Mouse (Mus musculus): ENCODE measurements at regions not wholly inside any gene's neighbourhood (a gene's known extent, or its start where the extent isn't known, plus 50 kb on each side); places are given as distances from the start of the nearest gene placed in this dataset.

GRCm38 (mm10) chr13:90738513-90738912 is 166.6 kb downstream of the Atp6ap1l start:
- no peak for DNase-seq (ENCODE audit: low spot score)

DNA sequence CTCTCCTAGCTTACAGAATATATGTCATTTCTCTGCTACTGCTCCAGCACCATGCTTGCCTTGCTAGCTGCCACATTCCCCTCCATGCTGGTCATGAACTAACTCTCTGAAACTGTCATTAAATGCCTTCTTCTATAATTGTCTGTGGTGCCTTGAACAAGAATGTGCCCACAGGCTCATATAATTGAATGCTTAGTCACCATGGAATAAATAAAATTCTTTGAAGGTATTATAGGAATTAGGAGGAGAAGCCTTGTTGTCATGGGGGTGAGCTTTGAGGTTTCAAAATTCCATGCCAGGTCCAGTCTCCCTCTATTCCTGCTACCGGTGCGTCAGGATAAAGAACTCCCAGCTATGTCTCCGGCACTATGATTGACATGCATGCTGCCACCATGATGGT is 171.9 kb downstream of the Atp6ap1l start:
- no peak for DNase-seq (ENCODE audit: low spot score)

DNA sequence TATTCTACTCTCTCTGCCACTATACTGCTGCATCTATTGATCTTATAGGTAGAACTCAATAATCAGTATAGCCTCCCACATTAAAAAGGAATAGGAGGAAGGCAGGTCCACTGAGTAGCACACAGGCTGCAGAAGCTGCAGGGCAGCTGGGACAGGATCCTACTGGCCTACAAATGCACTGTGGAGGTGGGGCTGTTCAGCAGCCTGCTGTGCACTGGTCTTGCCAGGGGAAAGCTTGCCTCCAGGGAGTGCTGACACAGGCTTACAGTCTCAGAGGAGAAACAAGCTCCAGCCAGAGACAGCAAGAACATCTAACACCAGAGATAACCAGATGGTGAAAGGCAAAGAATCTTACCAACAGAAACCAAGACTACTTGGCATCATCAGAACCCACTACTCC is 176.1 kb downstream of the Atp6ap1l start:
- no peak for DNase-seq (ENCODE audit: low spot score)

- DNase-seq (ENCODE audit: low spot score): no peak
These were observed 177.3 kb downstream of the Atp6ap1l start for GRCm38 (mm10) chr13:90727816-90728215.

DNA sequence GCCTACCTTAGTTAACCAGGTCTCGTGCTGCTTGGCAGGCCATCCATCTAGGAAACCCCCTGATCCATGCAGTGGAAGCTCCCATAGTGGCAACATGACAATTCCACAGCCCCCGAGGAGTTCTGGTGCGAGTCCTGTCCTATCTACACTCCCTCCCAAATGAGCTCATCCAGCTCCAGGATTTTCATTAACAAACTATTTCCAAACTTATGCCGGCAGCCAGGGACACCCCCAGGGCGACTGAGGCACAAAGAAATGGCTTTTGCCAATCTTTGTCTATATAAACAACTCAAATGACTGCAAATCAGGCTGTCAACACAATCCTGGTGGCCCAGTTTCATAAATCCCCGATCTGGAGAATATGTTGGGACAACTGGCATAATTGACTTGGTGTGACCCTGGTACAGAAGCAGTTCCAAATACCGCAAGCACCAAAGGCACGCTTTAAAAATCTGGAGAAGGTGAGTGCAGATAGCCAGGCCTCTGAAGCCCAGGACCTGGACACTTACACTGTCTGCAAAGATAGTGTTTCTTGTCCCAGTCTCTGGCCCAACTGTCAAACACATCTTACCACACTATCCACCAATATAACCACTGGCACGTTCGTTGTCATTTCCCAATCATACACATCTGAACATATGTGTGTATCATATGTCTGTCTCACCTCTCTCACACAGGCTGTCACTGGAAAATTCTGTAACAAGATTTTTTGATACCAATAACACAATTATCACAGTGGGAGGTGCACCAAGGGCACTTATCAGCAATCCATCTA is 179.9 kb downstream of the Atp6ap1l start:
- no peak for DNase-seq (ENCODE audit: low spot score)

DNA sequence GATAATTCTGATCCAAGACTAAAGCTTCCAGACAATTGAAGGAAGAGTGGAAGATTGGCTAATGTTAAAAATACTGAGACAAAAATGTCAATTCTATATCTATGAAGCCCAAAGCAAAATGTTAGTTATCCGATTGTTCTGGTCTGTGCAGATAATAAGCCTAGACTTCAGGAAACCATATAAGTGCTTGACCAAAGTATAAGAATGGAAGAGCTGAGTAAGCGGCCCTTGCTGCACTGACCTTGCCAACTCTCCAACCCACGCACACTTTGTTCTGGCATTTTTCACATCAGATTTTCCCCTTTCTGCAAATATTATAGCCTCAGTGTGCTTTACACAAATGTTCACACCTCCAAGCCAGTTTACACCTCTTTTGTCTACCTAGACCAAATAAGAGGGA is 180.6 kb downstream of the Atp6ap1l start:
- DNase-seq (ENCODE audit: low spot score): no peak

GRCm38 (mm10) chr13:90723533-90723898 is 181.6 kb downstream of the Atp6ap1l start:
- DNase-seq (ENCODE audit: low spot score): no peak

DNA sequence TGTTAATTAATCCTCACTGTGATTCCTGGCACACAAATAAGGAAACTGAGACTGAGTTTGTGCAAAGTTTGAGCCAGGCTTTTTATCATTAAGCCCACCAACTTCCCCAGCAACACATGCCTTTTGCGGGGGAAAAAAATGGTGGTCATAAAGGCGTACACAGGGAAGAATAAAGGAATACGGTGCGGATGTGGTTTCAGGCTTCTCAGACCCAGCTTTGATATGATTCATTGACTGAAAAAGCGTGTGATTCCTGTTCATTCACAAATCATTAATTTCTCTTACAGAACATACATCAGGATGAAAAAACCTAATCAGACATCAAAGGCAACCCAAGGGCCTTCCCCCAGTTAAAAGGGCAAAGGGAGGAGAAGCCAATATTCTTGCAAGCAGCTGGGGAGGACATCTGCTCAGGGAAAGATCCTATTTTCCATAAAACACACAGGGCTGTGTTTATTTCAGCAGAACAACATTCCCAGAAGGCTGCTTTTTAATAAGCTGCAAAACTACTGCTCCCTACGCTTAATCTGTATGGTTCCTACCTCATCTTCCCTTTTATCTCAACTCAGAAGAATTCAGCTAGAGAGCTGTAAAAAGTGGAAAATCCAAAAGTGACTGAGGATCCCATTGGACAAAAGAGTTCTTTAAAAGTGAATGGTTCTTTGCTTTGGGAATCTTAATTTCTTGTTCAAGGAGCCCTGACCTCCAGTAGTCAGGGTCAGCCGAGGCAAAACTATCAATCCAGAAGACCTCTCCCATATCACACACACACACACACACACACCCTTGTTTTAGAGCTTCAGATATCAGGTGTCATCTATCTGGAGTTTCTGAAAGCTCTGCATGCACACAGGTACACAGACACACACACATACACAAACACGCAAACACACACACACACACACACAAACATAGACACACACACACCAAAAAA is 182.3 kb downstream of the Atp6ap1l start:
- no peak for DNase-seq (ENCODE audit: low spot score)

DNA sequence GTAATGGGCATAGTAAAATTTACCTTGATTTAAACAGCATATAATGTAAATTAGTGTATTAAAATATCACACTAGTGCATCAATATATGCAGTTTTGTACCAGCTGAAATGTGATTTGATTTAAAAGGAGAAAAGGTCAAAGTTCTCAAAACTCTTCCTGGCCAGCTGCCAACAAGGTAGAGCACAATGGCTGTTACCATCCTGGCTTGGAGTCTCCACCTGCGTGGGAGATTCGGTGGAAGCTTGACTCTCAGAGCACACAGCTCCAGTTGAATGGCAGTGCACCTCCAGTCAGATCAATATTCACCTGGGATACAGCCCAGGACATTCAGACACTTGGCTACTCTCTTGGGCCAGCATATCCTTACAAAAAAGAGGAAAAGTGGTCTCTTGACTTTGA is 220.8 kb downstream of the Atp6ap1l start:
- DNase-seq (ENCODE audit: low spot score): no peak

- no peak for DNase-seq (ENCODE audit: low spot score)
These were observed 225.8 kb downstream of the Atp6ap1l start for GRCm38 (mm10) chr13:90679162-90680010.

- no peak for DNase-seq (ENCODE audit: low spot score)
These were observed 231.3 kb downstream of the Atp6ap1l start for GRCm38 (mm10) chr13:90673823-90674222.

GRCm38 (mm10) chr13:90673079-90673478 is 232.1 kb downstream of the Atp6ap1l start:
- no peak for DNase-seq (ENCODE audit: low spot score)

GRCm38 (mm10) chr13:90661567-90662141 is 243.5 kb downstream of the Atp6ap1l start:
- no peak for DNase-seq (ENCODE audit: low spot score)

DNA sequence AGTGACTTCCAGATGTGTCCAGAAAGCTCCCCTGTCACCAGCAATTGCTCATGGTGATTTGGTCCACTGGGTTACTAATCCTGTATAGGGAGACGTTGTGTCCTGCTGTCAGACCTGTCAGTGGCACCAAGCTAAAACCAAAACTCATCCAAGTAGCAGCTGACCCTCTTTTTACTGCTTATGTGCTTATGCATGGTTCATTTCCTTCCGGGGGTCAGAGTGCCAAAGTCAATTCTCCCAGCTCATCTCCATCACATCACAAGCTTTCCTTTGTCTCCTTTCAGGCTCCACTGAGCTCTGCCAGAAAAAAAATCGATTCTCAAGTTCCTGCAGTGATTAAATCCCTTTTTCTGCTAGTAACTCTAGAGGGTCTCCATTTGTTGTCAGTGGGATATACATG is 244.2 kb downstream of the Atp6ap1l start:
- DNase-seq (ENCODE audit: low spot score): no peak

DNA sequence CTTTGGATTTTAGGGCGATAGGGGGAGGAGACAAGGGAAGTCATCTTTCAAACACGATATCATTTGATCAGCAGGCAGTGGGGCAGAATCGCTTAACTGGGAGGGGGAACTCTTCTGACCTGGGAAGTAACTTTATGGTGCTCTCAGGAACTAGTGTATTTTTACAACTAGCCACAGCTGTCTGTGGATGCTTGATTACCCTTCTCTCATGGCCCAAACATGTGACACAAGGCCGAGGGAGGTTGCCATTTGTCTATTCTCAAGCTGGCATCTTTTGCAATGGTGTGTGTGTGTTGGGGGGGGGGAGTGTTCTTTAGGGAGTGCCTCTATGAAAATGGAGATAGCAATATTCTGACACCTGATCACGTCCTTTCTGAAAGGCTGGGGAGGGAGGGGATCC is 246.1 kb downstream of the Atp6ap1l start:
- DNase-seq (ENCODE audit: low spot score): no peak

GRCm38 (mm10) chr13:90646356-90646755 is 258.8 kb downstream of the Atp6ap1l start:
- no peak for DNase-seq (ENCODE audit: low spot score)

DNA sequence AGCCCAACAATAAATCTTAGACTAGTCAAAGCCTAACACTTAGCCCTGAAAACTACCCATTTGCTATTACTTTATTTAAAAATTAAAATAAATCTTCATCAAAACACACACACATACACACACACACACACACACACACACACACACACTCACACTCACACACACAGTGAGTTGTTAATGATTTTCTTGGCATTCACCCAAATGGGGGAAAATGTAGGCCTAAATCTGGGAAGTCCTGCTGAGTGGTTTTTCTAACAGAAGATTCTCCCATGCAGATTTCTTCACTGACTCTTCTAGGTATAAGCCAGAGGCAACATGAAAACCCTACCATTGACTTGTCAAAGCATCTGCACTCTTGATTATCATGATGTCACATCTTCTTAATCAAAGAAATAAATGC is 260.9 kb downstream of the Atp6ap1l start:
- no peak for DNase-seq (ENCODE audit: low spot score)

GRCm38 (mm10) chr13:90643575-90644215 is 261.5 kb downstream of the Atp6ap1l start:
- no peak for DNase-seq (ENCODE audit: low spot score)

- DNase-seq (ENCODE audit: low spot score): no peak
These were observed 262.0 kb downstream of the Atp6ap1l start for GRCm38 (mm10) chr13:90643109-90643508.

DNA sequence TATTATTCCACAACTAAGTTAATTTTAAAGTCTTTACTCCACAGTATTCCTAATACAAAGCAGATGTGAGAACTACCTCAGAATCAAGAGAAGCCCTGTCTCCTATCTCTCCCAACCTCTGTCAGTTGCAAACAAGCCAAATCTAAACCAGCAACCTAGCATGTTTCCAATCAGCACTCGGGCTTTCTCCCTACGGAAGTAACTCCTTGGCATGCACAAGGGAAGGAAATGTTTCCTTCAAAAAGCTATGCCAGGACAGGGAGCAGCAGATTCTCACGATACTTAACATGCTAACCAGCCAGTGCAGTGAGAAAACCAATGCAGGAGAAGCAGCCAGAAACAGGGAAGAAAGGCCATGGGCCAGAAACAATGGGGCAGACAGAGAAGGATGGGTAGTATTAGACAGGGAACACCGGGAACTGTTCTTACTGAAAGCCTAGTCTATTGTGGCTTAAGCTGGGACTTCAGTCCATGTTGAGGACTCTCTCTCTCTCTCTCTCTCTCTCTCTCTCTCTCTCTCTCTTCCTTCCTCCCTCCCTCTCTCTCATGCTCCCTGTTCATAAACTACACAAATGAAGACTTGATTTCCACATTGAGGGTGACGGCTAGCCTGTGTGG is 262.8 kb downstream of the Atp6ap1l start:
- no peak for DNase-seq (ENCODE audit: low spot score)
